Mouse (Mus musculus): ENCODE data around the gene Stox1. TPM values are rescaled to one million over a fixed set of nuclear protein-coding genes. Genes with fewer than 3 reads are reported as not detected.

The Stox1 gene
- polyA plus RNA-seq, 1 experiment from 2014 or later = 1.1 TPM

DNA sequence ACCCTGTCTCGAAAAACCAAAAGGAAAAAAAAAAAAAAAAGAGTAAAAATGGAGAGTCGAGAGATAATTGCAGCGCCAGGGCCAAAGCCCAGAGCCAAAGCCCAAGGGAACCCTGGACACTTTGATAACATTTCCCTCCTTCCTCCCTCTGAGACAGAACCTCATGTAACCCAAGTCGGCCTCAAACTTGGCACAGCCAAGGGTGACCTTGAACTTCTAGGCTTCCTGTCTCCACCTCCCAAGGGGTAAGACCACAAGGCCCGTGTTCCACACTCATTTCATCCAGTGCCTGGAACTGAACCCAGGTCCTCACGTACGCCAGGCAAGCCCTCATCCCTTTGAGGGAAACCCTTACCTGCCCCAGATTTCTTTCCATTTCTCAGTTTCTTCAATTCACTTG, 69.2 kb downstream of the Stox1 start:
- ATAC-seq (ENCODE audit: low FRiP score, low read depth) = no peak
- Histone ChIP-seq H3K9ac (no peak overlapping the region), H3K4me2 (replicated peaks) (no peak overlapping the region), H3K9me3 (no peaks in the 10 kb centered on the region), H3K4me3 (no peak overlapping the region), H3K36me3 (no peaks in the 10 kb centered on the region), H3K4me1 (peaks cover 8% of the 10 kb centered on the region), H3K27me3 (no peaks in the 10 kb centered on the region), H3K27ac (no peak overlapping the region)
- WGBS = 80% methylated on average over 7 of the region's 7 CpGs

DNA sequence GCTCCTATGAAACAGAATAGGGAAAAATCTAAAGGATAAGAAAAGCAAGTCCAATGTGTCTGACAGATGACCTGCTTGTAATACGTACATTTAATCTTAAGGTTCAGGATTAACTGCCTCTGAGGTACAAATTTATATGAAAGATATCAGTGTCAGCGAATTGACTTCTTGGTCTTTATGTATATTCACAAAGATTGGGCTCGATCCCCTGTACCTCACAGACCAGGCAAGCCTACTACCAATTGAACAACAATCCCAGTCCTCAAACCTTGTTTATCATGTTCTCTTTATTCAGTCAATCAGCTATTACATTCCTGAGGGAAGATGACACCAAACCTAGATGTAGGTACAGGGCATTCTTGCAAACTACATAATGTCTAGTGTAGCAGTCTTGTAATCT, 74.0 kb downstream of the Stox1 start:
- Histone ChIP-seq H3K4me2 (replicated peaks) (peak overlapping the region; percentile 62), H3K36me3 (peaks cover 7% of the 10 kb centered on the region), H3K27me3 (no peaks in the 10 kb centered on the region), H3K27ac (peak overlapping the region; percentile 95), H3K9me3 (no peaks in the 10 kb centered on the region), H3K9ac (peak overlapping the region; percentile 64), H3K4me1 (peaks cover 18% of the 10 kb centered on the region), H3K4me3 (peak overlapping the region; percentile 96)
- ATAC-seq (ENCODE audit: low FRiP score, low read depth) = no peak
- WGBS = 24% methylated on average over 3 of the region's 3 CpGs

GRCm38 (mm10) chr10:62650881-62651810, 74.8 kb downstream of the Stox1 start, which contains the start of gene Ddx50:
Gene Ddx50 (minus strand): TSS chr10:62651218.
- Histone ChIP-seq H3K9ac (peak within 1 kb of the TSS; percentile 97), H3K36me3 (peaks cover 15% of the 10 kb centered on the region), H3K4me3 (peak within 1 kb of the TSS; percentile 96), H3K27ac (peak within 1 kb of the TSS; percentile 95), H3K27me3 (no peaks in the 10 kb centered on the region), H3K4me2 (replicated peaks) (peak within 1 kb of the TSS; percentile 81), H3K9me3 (no peaks in the 10 kb centered on the region), H3K4me1 (peaks cover 18% of the 10 kb centered on the region)
- under 1% methylated on average over 89 of the region's 89 CpGs for WGBS
- ATAC-seq (ENCODE audit: low FRiP score, low read depth) = peak; percentile 100

DNA sequence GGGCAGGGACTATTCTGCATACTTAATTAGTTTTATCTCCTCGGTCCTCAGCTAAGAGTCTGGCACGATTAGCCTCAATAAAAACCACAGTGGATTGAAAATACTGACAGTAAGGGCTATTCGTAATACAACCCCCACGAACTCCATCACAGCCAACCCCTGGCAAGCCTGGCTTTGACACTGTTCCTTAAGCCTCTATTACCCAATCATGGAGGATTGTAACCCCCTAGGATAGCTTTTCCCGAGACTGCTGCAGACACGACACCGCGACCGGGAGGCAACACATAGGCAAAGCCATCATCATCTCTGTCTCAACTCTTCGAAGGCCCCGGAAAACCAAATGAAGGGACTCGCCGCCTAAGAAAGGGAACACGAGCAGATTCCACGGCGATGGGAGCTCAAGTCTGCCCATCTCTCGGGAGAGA, 75.6 kb downstream of the Stox1 start:
- WGBS = under 1% methylated on average over 17 of the region's 17 CpGs
- peak overlapping the region; percentile 97 for H3K9ac ChIP-seq
- peak overlapping the region; percentile 81 for H3K4me2 ChIP-seq (replicated peaks)
- no peaks in the 10 kb centered on the region for H3K9me3 ChIP-seq
- no peaks in the 10 kb centered on the region for H3K27me3 ChIP-seq
- ATAC-seq (ENCODE audit: low FRiP score, low read depth) = no peak
- H3K4me1 ChIP-seq = peaks cover 18% of the 10 kb centered on the region
- H3K4me3 ChIP-seq = peak overlapping the region; percentile 96
- H3K36me3 ChIP-seq = peaks cover 21% of the 10 kb centered on the region
- H3K27ac ChIP-seq = peak overlapping the region; percentile 95

Small RNAs within 50 kb of the gene (microRNA-seq; reads per million reads assigned to microRNA genes)
- not detected for gene Mir7215

Other genes starting within 250 kb of the Stox1 start
- 72.5 and 74.9 TPM in 2 replicates for gene Vps26a, start 239.3 kb downstream of the Stox1 start, polyA plus RNA-seq (2015; fragmentation: Nextera tagmentation; extraction: Ambion mirVana)
- gene Srgn, start 198.7 kb downstream of the Stox1 start, polyA plus RNA-seq (2015; fragmentation: Nextera tagmentation; extraction: Ambion mirVana) = 10.0 and 11.9 TPM in 2 replicates
- 38.6 and 40.0 TPM in 2 replicates for gene Kif1bp, start 147.7 kb downstream of the Stox1 start, polyA plus RNA-seq (2015; fragmentation: Nextera tagmentation; extraction: Ambion mirVana)
- 23.5 and 23.6 TPM in 2 replicates for gene Ddx21, start 123.8 kb downstream of the Stox1 start, polyA plus RNA-seq (2015; fragmentation: Nextera tagmentation; extraction: Ambion mirVana)
- 171 and 177 TPM in 2 replicates for gene Ddx50, start 74.9 kb downstream of the Stox1 start, polyA plus RNA-seq (2015; fragmentation: Nextera tagmentation; extraction: Ambion mirVana)
- 140 and 141 TPM in 2 replicates for gene Ccar1, start 66.2 kb upstream of the Stox1 start, polyA plus RNA-seq (2015; fragmentation: Nextera tagmentation; extraction: Ambion mirVana)
- 30.8 and 32.0 TPM in 2 replicates for gene Tet1, start 182.9 kb upstream of the Stox1 start, polyA plus RNA-seq (2015; fragmentation: Nextera tagmentation; extraction: Ambion mirVana)
- gene Slc25a16, start 194.5 kb upstream of the Stox1 start, polyA plus RNA-seq (2015; fragmentation: Nextera tagmentation; extraction: Ambion mirVana) = 10.9 and 12.0 TPM in 2 replicates
- 17.3 and 20.2 TPM in 2 replicates for gene Dna2, start 220.9 kb upstream of the Stox1 start, polyA plus RNA-seq (2015; fragmentation: Nextera tagmentation; extraction: Ambion mirVana)